ENCODE assay signal across 8 mouse cellular contexts in genomic region chr2:131128211-131128610, GRCm38 (mm10). TPM values are rescaled to one million over a fixed set of nuclear protein-coding genes. Genes with fewer than 3 reads are reported as not detected.
DNase-seq lines count a peak whose midpoint lies in the region; ATAC-seq lines count a peak whose summit lies in the region.

No protein-coding gene starts in this region.

- 78% methylated on average over 5 of the region's 5 CpGs for WGBS in kidney, embryonic 16.5 days
- WGBS in forebrain, embryonic 15.5 days: 97% methylated on average over 5 of the region's 5 CpGs
- WGBS in limb, embryonic 10.5 days: 78% methylated on average over 5 of the region's 5 CpGs
- WGBS in midbrain, embryonic 16.5 days: 88% methylated on average over 5 of the region's 5 CpGs

- H3K4me3 ChIP-seq in kidney, embryonic 16.5 days (ENCODE audit: low read length): peak overlapping the region; percentile 58
- no peak overlapping the region for H3K4me3 ChIP-seq in forebrain, embryonic 15.5 days
- H3K4me3 ChIP-seq in limb, embryonic 10.5 days: peak overlapping the region; percentile 78
- H3K4me3 ChIP-seq in midbrain, embryonic 16.5 days (ENCODE audit: low read depth, low read length): no peak overlapping the region

- H3K9ac ChIP-seq in kidney, embryonic 16.5 days (replicated peaks; ENCODE audit: low read length): peak overlapping the region; percentile 73
- H3K9ac ChIP-seq in forebrain, embryonic 15.5 days (replicated peaks): no peak overlapping the region
- H3K9ac ChIP-seq in midbrain, embryonic 16.5 days (ENCODE audit: low read depth, low read length): no peak overlapping the region

- no peak overlapping the region for H3K27ac ChIP-seq in kidney, embryonic 16.5 days (ENCODE audit: low read length)
- no peak overlapping the region for H3K27ac ChIP-seq in forebrain, embryonic 15.5 days (replicated peaks)
- peak overlapping the region; percentile 97 for H3K27ac ChIP-seq in limb, embryonic 10.5 days
- no peak overlapping the region for H3K27ac ChIP-seq in midbrain, embryonic 16.5 days (ENCODE audit: low read length)

- no peak for ATAC-seq in kidney, embryonic 16.5 days (ENCODE audit: low FRiP score, low TSS enrichment)
- no peak for ATAC-seq in forebrain, embryonic 15.5 days (replicated peaks)
- no peak for ATAC-seq in midbrain, embryonic 16.5 days

- H3K9me3 ChIP-seq in kidney, embryonic 16.5 days (ENCODE audit: low read length): no peaks in the 10 kb centered on the region
- no peaks in the 10 kb centered on the region for H3K9me3 ChIP-seq in forebrain, embryonic 15.5 days
- no peaks in the 10 kb centered on the region for H3K9me3 ChIP-seq in limb, embryonic 10.5 days (replicated peaks)
- no peaks in the 10 kb centered on the region for H3K9me3 ChIP-seq in midbrain, embryonic 16.5 days (replicated peaks; ENCODE audit: control insufficient read depth, low read length, poor library complexity, severe bottlenecking)

- peak overlapping the region; percentile 60 for H3K4me2 ChIP-seq in kidney, embryonic 16.5 days (replicated peaks; ENCODE audit: low read depth, low read length)
- 0 out of 2 replicates have a peak overlapping the region, but pooled peaks have one; percentile 10 for H3K4me2 ChIP-seq in forebrain, embryonic 15.5 days (replicated peaks)
- peak overlapping the region; percentile 71; the same call in 1 of the 2 replicates for H3K4me2 ChIP-seq in midbrain, embryonic 16.5 days (ENCODE audit: low read length)

- peaks cover 34% of the 10 kb centered on the region for H3K4me1 ChIP-seq in kidney, embryonic 16.5 days (ENCODE audit: insufficient read depth, low read length)
- H3K4me1 ChIP-seq in forebrain, embryonic 15.5 days: peaks cover 8% of the 10 kb centered on the region
- H3K4me1 ChIP-seq in limb, embryonic 10.5 days: peaks cover 45% of the 10 kb centered on the region
- peaks cover 6% of the 10 kb centered on the region for H3K4me1 ChIP-seq in midbrain, embryonic 16.5 days (ENCODE audit: control insufficient read depth, insufficient read depth, low read length)

- H3K36me3 ChIP-seq in kidney, embryonic 16.5 days (ENCODE audit: insufficient read depth, low read length): no peaks in the 10 kb centered on the region
- no peaks in the 10 kb centered on the region for H3K36me3 ChIP-seq in forebrain, embryonic 15.5 days
- peaks cover 15% of the 10 kb centered on the region; the same call in 1 of the 2 replicates for H3K36me3 ChIP-seq in limb, embryonic 10.5 days
- H3K36me3 ChIP-seq in midbrain, embryonic 16.5 days (ENCODE audit: control insufficient read depth, insufficient read depth, low read length): no peaks in the 10 kb centered on the region

- H3K27me3 ChIP-seq in kidney, embryonic 16.5 days (ENCODE audit: insufficient read depth, low read length): no peaks in the 10 kb centered on the region
- H3K27me3 ChIP-seq in forebrain, embryonic 15.5 days: no peaks in the 10 kb centered on the region
- 0 out of 2 replicates have a peak, but pooled peaks cover 4% of the 10 kb centered on the region for H3K27me3 ChIP-seq in limb, embryonic 10.5 days (ENCODE audit: low read depth, poor library complexity, severe bottlenecking)
- no peaks in the 10 kb centered on the region for H3K27me3 ChIP-seq in midbrain, embryonic 16.5 days (ENCODE audit: control insufficient read depth, insufficient read depth, low read depth, low read length)

- DNase-seq in kidney, adult 9 months: no peak
- DNase-seq in limb, embryonic 10.5 days (ENCODE audit: low spot score): no peak
- DNase-seq in ovary, postnatal 14 days (ENCODE audit: low spot score): no peak
- DNase-seq in natural killer cell, adult 2 months (ENCODE audit: low spot score in 2 of 2): no peak
- DNase-seq in kidney, postnatal 14 days: no peak

RNA-seq across cellular contexts. Expression of gene Hspa12b, which starts 1.1 kb away (rescaled TPM):
- polyA plus RNA-seq in kidney, embryonic 16.5 days (2015; fragmentation: Nextera tagmentation; extraction: Ambion mirVana): 22.2 and 23.7 TPM in 2 replicates
- polyA plus RNA-seq in forebrain, embryonic 15.5 days (2015; fragmentation: Nextera tagmentation; extraction: Ambion mirVana): 3.7 TPM in 2 replicates
- 14.8 and 19.7 TPM in 2 replicates for polyA plus RNA-seq in limb, embryonic 10.5 days (2016; fragmentation: Nextera tagmentation; extraction: Ambion mirVana)
- 4.5 and 5.0 TPM in 2 replicates for polyA plus RNA-seq in midbrain, embryonic 16.5 days (2015; fragmentation: Nextera tagmentation; extraction: Ambion mirVana)

RNA-seq across cellular contexts. Expression of gene Gm11037, which starts 5.1 kb away (rescaled TPM):
- not detected in 2 replicates for polyA plus RNA-seq in kidney, embryonic 16.5 days (2015; fragmentation: Nextera tagmentation; extraction: Ambion mirVana)
- polyA plus RNA-seq in forebrain, embryonic 15.5 days (2015; fragmentation: Nextera tagmentation; extraction: Ambion mirVana): not detected in 2 replicates
- not detected in 2 replicates for polyA plus RNA-seq in limb, embryonic 10.5 days (2016; fragmentation: Nextera tagmentation; extraction: Ambion mirVana)
- polyA plus RNA-seq in midbrain, embryonic 16.5 days (2015; fragmentation: Nextera tagmentation; extraction: Ambion mirVana): not detected in 2 replicates

RNA-seq across cellular contexts. Expression of gene 1700037H04Rik, which starts 31.7 kb away (rescaled TPM):
- 98.2 and 101 TPM in 2 replicates for polyA plus RNA-seq in kidney, embryonic 16.5 days (2015; fragmentation: Nextera tagmentation; extraction: Ambion mirVana)
- polyA plus RNA-seq in forebrain, embryonic 15.5 days (2015; fragmentation: Nextera tagmentation; extraction: Ambion mirVana): 88.7 and 95.4 TPM in 2 replicates
- polyA plus RNA-seq in limb, embryonic 10.5 days (2016; fragmentation: Nextera tagmentation; extraction: Ambion mirVana): 87.5 and 97.4 TPM in 2 replicates
- 74.0 and 74.1 TPM in 2 replicates for polyA plus RNA-seq in midbrain, embryonic 16.5 days (2015; fragmentation: Nextera tagmentation; extraction: Ambion mirVana)

RNA-seq across cellular contexts. Expression of gene Siglec1, which starts 41.6 kb away (rescaled TPM):
- 0.29 and 0.46 TPM in 2 replicates for polyA plus RNA-seq in kidney, embryonic 16.5 days (2015; fragmentation: Nextera tagmentation; extraction: Ambion mirVana)
- 0.19 and 0.24 TPM in 2 replicates for polyA plus RNA-seq in forebrain, embryonic 15.5 days (2015; fragmentation: Nextera tagmentation; extraction: Ambion mirVana)
- 0.09 and 0.10 TPM in 2 replicates for polyA plus RNA-seq in limb, embryonic 10.5 days (2016; fragmentation: Nextera tagmentation; extraction: Ambion mirVana)
- 0.15 and 0.18 TPM in 2 replicates for polyA plus RNA-seq in midbrain, embryonic 16.5 days (2015; fragmentation: Nextera tagmentation; extraction: Ambion mirVana)

RNA-seq across cellular contexts. Expression of gene Cenpb, which starts 51.7 kb away (rescaled TPM):
- 9.7 and 10.1 TPM in 2 replicates for polyA plus RNA-seq in kidney, embryonic 16.5 days (2015; fragmentation: Nextera tagmentation; extraction: Ambion mirVana)
- polyA plus RNA-seq in forebrain, embryonic 15.5 days (2015; fragmentation: Nextera tagmentation; extraction: Ambion mirVana): 18.8 and 19.7 TPM in 2 replicates
- polyA plus RNA-seq in limb, embryonic 10.5 days (2016; fragmentation: Nextera tagmentation; extraction: Ambion mirVana): 7.7 and 8.9 TPM in 2 replicates
- polyA plus RNA-seq in midbrain, embryonic 16.5 days (2015; fragmentation: Nextera tagmentation; extraction: Ambion mirVana): 11.1 and 11.7 TPM in 2 replicates

Comparison
In these comparisons a context has a peak if more than half of its experiments do, and no peak if none do; other contexts are left out.
1. H3K4me2 ChIP-seq: peak in every context shown above with its lines; median percentile 71 in midbrain, embryonic 16.5 days; 60 in kidney, embryonic 16.5 days; 10 in forebrain, embryonic 15.5 days.
2. H3K4me3 ChIP-seq: peak in kidney, embryonic 16.5 days (single experiment) and limb, embryonic 10.5 days (single experiment); none in forebrain, embryonic 15.5 days (single experiment) and midbrain, embryonic 16.5 days (single experiment).